In genomic region chr16:52071766-52072209, GRCm38 (mm10) we compare ENCODE assay signal across 13 mouse cellular contexts. TPM values are rescaled to one million over a fixed set of nuclear protein-coding genes. Genes with fewer than 3 reads are reported as not detected.
DNase-seq lines count a peak whose midpoint lies in the region; ATAC-seq and TF ChIP-seq lines count a peak whose summit lies in the region.
"Had no signal": no experiment of that assay in that cellular context is flagged by ENCODE, and none has a peak within 500 bp of the region (broad histone marks: within the 10 kb centered on the region; RNA-seq: fewer than 3 reads in every experiment).

No protein-coding gene starts in this region.

- H3K4me3 ChIP-seq in midbrain, embryonic 15.5 days, result no peak overlapping the region
- H3K4me3 ChIP-seq in midbrain, embryonic 13.5 days (replicated peaks), result no peak overlapping the region
- H3K4me3 ChIP-seq in liver, embryonic 13.5 days (replicated peaks), result no peak overlapping the region
- H3K4me3 ChIP-seq in stomach, postnatal 0 days (ENCODE audit: low read depth, low read length), result no peak overlapping the region
- H3K4me3 ChIP-seq in midbrain, embryonic 16.5 days (ENCODE audit: low read depth, low read length), result no peak overlapping the region

- no peak for TF ChIP-seq EP300 in stomach, postnatal 0 days (optimal IDR thresholded peaks at IDR 0.05)

- H3K4me2 ChIP-seq in midbrain, embryonic 15.5 days, result no peak overlapping the region
- no peak overlapping the region for H3K4me2 ChIP-seq in midbrain, embryonic 13.5 days (replicated peaks)
- H3K4me2 ChIP-seq in liver, embryonic 13.5 days, result no peak overlapping the region
- H3K4me2 ChIP-seq in stomach, postnatal 0 days (replicated peaks; ENCODE audit: low read depth), result no peak overlapping the region
- H3K4me2 ChIP-seq in midbrain, embryonic 16.5 days (ENCODE audit: low read length), result no peak overlapping the region

- H3K9ac ChIP-seq in midbrain, embryonic 15.5 days, result no peak overlapping the region
- H3K9ac ChIP-seq in midbrain, embryonic 13.5 days (replicated peaks), result no peak overlapping the region
- H3K9ac ChIP-seq in liver, embryonic 13.5 days, result no peak overlapping the region
- H3K9ac ChIP-seq in stomach, postnatal 0 days (ENCODE audit: low read length), result no peak overlapping the region
- no peak overlapping the region for H3K9ac ChIP-seq in midbrain, embryonic 16.5 days (ENCODE audit: low read depth, low read length)

- H3K27ac ChIP-seq in midbrain, embryonic 15.5 days, result 0 out of 2 replicates have a peak overlapping the region, but pooled peaks have one; percentile 3
- no peak overlapping the region for H3K27ac ChIP-seq in midbrain, embryonic 13.5 days
- H3K27ac ChIP-seq in liver, embryonic 13.5 days, result no peak overlapping the region
- H3K27ac ChIP-seq in stomach, postnatal 0 days (replicated peaks), result no peak overlapping the region
- no peak overlapping the region for H3K27ac ChIP-seq in midbrain, embryonic 16.5 days (ENCODE audit: low read length)

- H3K9me3 ChIP-seq in midbrain, embryonic 15.5 days, result no peaks in the 10 kb centered on the region
- no peaks in the 10 kb centered on the region for H3K9me3 ChIP-seq in midbrain, embryonic 13.5 days
- H3K9me3 ChIP-seq in liver, embryonic 13.5 days (replicated peaks), result no peaks in the 10 kb centered on the region
- no peaks in the 10 kb centered on the region for H3K9me3 ChIP-seq in stomach, postnatal 0 days (ENCODE audit: control insufficient read depth, low read length)
- H3K9me3 ChIP-seq in midbrain, embryonic 16.5 days (replicated peaks; ENCODE audit: control insufficient read depth, low read length, poor library complexity, severe bottlenecking), result no peaks in the 10 kb centered on the region

- 67% methylated on average over 6 of the region's 6 CpGs for WGBS in midbrain, embryonic 15.5 days
- 67% methylated on average over 6 of the region's 6 CpGs for WGBS in midbrain, embryonic 13.5 days
- WGBS in liver, embryonic 13.5 days (ENCODE audit: insufficient replicate concordance), result 71% methylated on average over 6 of the region's 6 CpGs
- 46% methylated on average over 6 of the region's 6 CpGs for WGBS in stomach, postnatal 0 days
- 63% methylated on average over 6 of the region's 6 CpGs for WGBS in midbrain, embryonic 16.5 days

- no peak for ATAC-seq in midbrain, embryonic 15.5 days (replicated peaks)
- ATAC-seq in midbrain, embryonic 13.5 days, result no peak
- 0 out of 2 replicates have a peak, but pooled peaks have one; percentile 19 for ATAC-seq in liver, embryonic 13.5 days (ENCODE audit: low read depth)
- ATAC-seq in stomach, postnatal 0 days (ENCODE audit: low FRiP score, low TSS enrichment), result 0 out of 2 replicates have a peak, but pooled peaks have one; percentile 15
- ATAC-seq in midbrain, embryonic 16.5 days, result no peak
- ATAC-seq: intestine, embryonic 16.5 days had no signal

- no peak for TF ChIP-seq CTCF in stomach, postnatal 0 days (IDR thresholded peaks at IDR 0.05; ENCODE audit: low read depth)

- H3K36me3 ChIP-seq in midbrain, embryonic 15.5 days (replicated peaks), result no peaks in the 10 kb centered on the region
- H3K36me3 ChIP-seq in midbrain, embryonic 13.5 days, result no peaks in the 10 kb centered on the region
- no peaks in the 10 kb centered on the region for H3K36me3 ChIP-seq in liver, embryonic 13.5 days
- no peaks in the 10 kb centered on the region for H3K36me3 ChIP-seq in stomach, postnatal 0 days (ENCODE audit: control insufficient read depth, insufficient read depth, low read length)
- H3K36me3 ChIP-seq in midbrain, embryonic 16.5 days (ENCODE audit: control insufficient read depth, insufficient read depth, low read length), result no peaks in the 10 kb centered on the region

- H3K27me3 ChIP-seq in midbrain, embryonic 15.5 days (replicated peaks), result no peaks in the 10 kb centered on the region
- no peaks in the 10 kb centered on the region for H3K27me3 ChIP-seq in midbrain, embryonic 13.5 days
- no peaks in the 10 kb centered on the region for H3K27me3 ChIP-seq in liver, embryonic 13.5 days
- H3K27me3 ChIP-seq in stomach, postnatal 0 days (ENCODE audit: control insufficient read depth, insufficient read depth, low read length), result no peaks in the 10 kb centered on the region
- no peaks in the 10 kb centered on the region for H3K27me3 ChIP-seq in midbrain, embryonic 16.5 days (ENCODE audit: control insufficient read depth, insufficient read depth, low read depth, low read length)

- H3K4me1 ChIP-seq in midbrain, embryonic 15.5 days, result peaks cover 8% of the 10 kb centered on the region; the same call in 1 of the 2 replicates
- peaks cover 22% of the 10 kb centered on the region; the same call in 1 of the 2 replicates for H3K4me1 ChIP-seq in midbrain, embryonic 13.5 days (replicated peaks)
- peaks cover 32% of the 10 kb centered on the region for H3K4me1 ChIP-seq in liver, embryonic 13.5 days (replicated peaks)
- peaks cover 2% of the 10 kb centered on the region; the same call in 1 of the 2 replicates for H3K4me1 ChIP-seq in stomach, postnatal 0 days (replicated peaks; ENCODE audit: control insufficient read depth, insufficient read depth)
- peaks cover 10% of the 10 kb centered on the region; the same call in 1 of the 2 replicates for H3K4me1 ChIP-seq in midbrain, embryonic 16.5 days (ENCODE audit: control insufficient read depth, insufficient read depth, low read length)

- DNase-seq in gastrocnemius, adult 18-20 months (ENCODE audit: low spot score), result peak; percentile 88
- no peak for DNase-seq in gastrocnemius, postnatal 10 days
- no peak for DNase-seq in liver, embryonic 13.5 days
- DNase-seq in stomach, postnatal 0 days (ENCODE audit: low spot score), result no peak
- DNase-seq in cerebellum, postnatal 4 days (ENCODE audit: low spot score in 2 of 2), result no peak
- DNase-seq: adrenal gland, postnatal 25 days; cerebellum, postnatal 14 days; left cerebral cortex, postnatal 4 days; right cerebral cortex, postnatal 14 days had no signal

RNA-seq across cellular contexts. Expression of gene Cblb, which starts 40.8 kb away (rescaled TPM):
- total RNA-seq in gastrocnemius, adult 18-20 months (2021), result 10 to 100 TPM; 12.8 to 14.1 TPM
- total RNA-seq in gastrocnemius, postnatal 10 days (2021), result 10 to 100 TPM; 16.2 to 19.4 TPM
- 12.4 and 14.5 TPM in 2 replicates for polyA plus RNA-seq in midbrain, embryonic 15.5 days (2015; fragmentation: Nextera tagmentation; extraction: Ambion mirVana)
- polyA plus RNA-seq in midbrain, embryonic 13.5 days (2015; fragmentation: Nextera tagmentation; extraction: Ambion mirVana), result 19.2 and 20.1 TPM in 2 replicates
- 1.2 and 2.1 TPM in 2 replicates for polyA plus RNA-seq in liver, embryonic 13.5 days (2015; fragmentation: Nextera tagmentation; extraction: Ambion mirVana)
- 4.0 and 4.3 TPM in 2 replicates for polyA plus RNA-seq in stomach, postnatal 0 days (2015; fragmentation: Nextera tagmentation; extraction: Ambion mirVana)
- polyA plus RNA-seq in midbrain, embryonic 16.5 days (2015; fragmentation: Nextera tagmentation; extraction: Ambion mirVana), result 10.4 and 12.0 TPM in 2 replicates

Comparison
In these comparisons a context has a peak if more than half of its experiments do, and no peak if none do; other contexts are left out.
1. ATAC-seq: peak in liver, embryonic 13.5 days (single experiment) and stomach, postnatal 0 days (single experiment); none in midbrain, embryonic 15.5 days (single experiment), midbrain, embryonic 13.5 days (single experiment) and midbrain, embryonic 16.5 days (single experiment).